Mouse (Mus musculus) gastrocnemius, postnatal 4 days (tissue): ENCODE measurements around the gene Epb41l4b. TPM values are rescaled to one million over a fixed set of nuclear protein-coding genes. Genes with fewer than 3 reads are reported as not detected.
A peak's percentile ranks its signal among the peaks of the same experiment; 100 is the strongest.

Source experiments
- DNase-seq, 2 experiments: peaks; one replicate each; pipeline ENCODE4 v3.0.0; 2021 to 2022; ENCODE audit warnings: low spot score in 2 of 2, mixed read lengths in 2 of 2
- total RNA-seq, 2 experiments: library from RNA; stranded (reverse); gene quantifications; 2 replicates each; pipeline ENCODE4 v1.2.3; 2021

Epb41l4b gene
- total RNA-seq, 2 experiments from 2014 or later, result 14.7 to 16.3 TPM

DNA sequence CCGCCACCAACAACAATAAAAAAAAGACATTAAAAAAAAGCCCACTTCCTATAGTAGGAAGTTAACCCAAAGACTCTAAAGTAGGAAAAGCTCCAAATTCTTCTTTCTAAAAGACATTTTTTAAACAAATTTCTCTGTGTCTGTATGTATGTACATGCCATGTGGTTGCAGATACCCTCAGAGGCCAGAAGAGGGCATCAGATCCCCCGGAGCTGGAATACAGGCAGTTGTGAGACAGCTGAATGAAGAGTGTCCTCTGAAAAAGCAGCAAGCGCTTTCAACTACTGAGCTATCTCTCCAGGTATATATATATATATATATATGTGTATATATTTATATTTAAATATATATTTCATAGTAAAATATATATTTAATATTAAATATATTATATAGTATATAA, 121.9 kb downstream of the Epb41l4b start:
- DNase-seq, result no peak

DNA sequence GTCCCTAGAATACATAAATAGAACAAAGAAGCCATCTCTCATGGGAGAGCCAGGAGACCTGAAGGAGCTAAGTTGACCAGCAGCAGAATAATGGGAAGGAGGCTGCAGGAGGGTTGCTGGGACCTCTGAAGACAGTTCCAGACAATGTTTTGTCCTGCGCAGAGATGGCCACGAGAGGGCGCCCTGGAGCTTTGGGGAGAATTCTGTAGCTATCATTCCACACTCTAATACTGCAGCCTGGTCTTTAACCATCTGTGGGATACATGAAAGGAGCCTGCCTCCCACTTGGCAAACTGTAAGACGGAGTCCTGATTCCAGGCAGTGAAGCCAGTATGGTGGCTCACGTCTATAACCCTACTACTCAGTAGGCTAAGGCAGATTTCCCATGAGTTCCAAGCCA, 126.0 kb downstream of the Epb41l4b start:
- peak; percentile 55 to 73 for DNase-seq

DNA sequence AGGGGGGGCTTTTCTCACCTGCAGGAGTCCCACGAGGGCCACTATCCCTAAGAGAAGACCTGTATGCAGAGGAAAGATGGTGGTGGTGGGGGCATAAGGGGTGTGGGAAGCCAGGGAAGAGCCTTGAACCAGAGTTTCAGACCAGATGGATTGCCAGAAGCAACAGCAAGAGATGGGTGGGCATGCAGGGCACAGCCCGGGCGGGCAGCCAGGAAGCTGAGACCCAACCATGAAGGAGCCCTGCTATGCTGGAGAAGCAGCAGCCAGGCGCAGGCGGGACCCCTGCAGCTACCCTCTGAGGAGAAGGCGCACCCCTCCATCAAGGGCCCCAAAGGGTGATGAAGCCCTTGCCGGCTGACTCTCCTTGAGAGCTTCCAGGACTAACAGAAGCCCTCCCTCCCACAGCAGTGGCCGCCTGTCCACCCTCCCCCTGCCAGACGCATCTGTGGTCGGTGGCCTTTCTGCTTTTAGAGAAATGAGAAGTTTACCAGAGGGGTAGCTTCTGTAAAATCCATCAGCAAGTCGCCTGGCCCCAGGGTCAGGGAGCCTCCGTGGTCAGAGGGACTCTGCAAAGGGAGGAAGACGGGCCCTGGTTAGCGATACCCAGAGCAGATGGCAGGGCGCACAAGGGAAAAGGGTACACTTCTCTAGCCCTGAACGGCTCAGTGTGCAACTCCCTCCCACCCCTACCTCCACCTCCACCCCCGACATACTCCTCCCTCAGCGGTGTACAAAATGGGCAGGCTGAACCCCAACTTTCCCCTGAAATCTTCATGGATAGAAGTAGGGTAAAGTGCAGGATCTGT, 126.7 kb downstream of the Epb41l4b start:
- DNase-seq, result no peak

DNA sequence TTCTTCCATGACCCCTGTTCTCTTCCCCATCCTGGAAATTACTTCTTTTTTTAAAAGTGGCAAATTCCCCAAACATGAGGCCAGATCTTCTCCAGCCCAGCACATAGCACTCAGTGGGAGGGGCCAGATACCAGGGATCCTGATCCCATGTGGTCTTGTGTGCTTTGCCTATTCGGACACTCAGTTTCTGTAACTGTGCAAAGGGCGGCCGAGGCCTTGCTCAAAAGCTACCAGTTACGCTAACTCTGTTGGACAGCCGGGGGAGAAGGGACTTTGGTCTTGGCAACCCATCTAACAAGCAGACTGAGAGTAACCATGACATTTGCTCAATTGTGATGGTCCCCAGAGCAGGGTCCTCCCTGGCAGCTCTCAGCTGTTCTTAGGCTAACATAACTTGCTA, 128.2 kb downstream of the Epb41l4b start:
- DNase-seq, result no peak

DNA sequence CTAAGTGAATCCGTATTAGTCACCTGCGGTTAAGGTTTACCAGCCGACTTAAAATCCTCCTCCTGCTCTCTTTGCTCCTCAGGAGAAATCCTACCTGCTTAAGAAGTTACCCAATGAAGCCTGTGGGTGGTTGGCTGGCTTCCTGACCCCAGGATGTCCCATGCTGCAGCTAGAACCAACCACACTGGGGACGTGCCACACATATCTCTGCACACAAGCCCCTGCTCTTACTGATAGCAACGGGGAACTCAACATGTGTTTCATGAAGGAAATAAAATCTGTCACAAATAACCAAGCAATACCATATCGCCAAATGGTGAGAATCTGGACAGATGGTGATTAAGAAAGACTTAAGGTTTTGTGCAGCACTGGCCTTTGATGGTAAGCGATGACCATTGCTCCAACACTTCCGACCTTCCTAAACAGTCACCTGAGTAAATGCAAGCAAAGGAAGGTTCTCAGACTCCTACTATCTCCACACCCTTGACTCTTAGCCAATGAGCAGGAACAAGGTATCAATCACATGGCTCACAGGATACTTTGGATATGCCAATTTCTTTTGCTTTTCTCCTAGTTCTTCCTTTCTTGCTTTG, 131.7 kb downstream of the Epb41l4b start:
- no peak for DNase-seq

DNA sequence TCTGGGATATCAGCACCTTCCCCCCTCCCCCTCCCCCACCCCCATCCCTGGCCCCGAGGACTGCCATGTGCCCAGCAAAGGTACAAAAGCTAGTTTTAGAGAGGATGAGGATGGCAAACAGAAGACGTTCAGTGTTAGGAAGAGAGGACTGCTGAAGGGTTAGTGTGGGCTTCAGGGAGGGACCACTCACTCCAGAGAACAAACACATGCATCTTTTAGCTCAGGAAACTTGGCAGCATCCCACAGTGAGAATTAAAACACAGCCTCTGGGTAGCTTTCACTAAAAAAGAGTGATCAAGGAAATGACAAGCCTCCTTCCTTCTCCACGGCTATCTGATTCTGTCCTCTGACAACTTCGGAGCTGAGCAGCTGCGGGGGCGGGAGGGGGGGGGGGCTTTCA, 132.3 kb downstream of the Epb41l4b start:
- DNase-seq, result no peak

DNA sequence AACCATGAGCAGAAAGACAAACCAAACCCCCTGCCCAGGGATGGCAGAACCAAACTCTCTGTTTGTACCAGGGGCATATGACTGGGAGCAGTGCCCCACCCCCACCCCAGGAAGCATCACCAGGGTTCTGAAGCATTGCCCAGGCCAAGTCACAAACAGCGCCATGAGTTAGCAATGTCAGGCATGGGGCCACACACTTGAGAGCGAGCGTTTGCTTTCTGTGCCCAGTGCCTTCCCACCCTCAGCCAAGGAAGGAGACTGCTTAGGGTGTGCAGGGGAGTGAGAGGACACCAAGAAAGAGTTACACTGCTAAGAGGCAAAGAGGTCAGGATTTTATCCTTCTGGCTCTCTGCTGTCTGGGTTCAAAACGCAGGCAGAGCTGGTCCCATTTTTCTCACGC, 132.8 kb downstream of the Epb41l4b start:
- DNase-seq, result no peak

DNA sequence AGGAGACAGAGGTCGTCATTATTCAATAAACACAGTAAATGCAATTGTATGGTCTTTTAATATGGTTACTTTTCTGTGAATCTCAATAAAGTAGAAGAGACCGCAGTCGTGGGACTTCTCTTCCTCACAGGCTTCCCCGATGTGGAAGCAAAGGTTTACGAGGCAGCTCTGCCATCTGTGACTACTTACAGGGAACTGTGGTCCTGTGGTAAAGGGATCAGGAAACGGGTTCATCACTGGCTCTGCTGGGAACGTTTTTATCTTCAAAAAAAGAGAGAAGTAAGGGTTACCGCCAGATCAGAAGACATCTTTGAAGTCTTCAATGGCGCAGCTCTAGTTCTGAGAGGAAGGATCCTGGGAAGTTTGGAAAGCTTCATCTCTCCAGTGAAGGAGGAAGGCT, 135.5 kb downstream of the Epb41l4b start:
- no peak for DNase-seq

DNA sequence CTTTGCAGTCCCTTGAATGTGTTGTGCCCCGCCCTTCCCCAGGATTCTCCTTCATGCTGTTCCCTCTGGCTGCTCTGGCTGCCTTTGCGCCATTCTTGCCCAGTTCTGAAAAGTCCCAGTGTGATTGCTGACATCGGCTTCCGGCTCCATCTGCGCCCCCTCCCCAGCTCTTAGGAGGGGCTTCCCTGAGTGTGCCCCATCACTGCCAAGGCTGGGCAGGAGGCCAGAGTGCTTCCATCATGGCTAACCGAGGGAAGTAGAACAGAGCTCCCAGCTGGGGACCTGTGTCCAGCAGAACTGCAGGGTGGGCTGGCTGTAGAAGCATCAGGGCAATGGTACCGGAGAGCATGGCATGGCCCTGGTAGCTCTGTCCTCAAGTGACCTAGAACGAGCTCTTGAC, 138.2 kb downstream of the Epb41l4b start:
- no peak for DNase-seq

DNA sequence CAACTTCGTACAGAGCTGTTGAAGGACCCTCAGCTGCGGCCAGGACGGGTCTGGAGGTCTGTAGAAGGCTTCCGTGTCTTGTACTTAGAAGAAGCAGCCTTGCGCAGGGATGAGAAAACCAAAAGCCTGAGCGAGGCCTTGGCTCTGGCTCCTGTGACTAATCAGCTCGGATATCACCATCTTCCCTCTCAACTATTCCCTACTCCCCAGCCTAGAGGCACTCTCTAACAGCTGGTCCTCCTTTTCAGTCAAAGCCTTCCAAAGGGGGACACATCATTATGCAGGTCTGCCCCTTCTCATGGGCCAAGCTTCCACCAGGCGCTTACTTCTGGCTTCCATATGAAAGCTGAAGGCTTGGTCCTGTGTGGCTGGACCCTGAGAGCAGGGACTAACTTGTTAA, 139.4 kb downstream of the Epb41l4b start:
- DNase-seq, result no peak

DNA sequence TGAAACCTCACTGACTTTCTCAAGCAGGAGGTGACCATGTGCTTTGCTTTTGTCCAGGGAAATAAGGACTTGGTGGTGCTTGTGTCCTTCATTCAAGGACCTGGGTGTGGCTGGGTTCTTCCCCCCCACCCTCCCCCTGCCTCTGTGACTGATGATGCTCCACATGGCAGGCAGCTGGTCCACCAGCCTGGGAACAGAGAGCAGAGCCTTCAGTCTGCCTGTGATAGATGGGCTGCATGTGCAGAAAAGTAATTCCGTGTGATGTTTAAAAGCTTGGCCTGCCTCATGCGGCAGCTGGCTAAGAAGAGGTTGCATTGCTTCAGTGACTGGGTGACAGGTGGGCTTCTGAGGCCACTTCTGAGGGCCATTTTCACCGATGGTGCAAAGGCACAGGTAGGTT, 140.5 kb downstream of the Epb41l4b start:
- DNase-seq, result no peak

DNA sequence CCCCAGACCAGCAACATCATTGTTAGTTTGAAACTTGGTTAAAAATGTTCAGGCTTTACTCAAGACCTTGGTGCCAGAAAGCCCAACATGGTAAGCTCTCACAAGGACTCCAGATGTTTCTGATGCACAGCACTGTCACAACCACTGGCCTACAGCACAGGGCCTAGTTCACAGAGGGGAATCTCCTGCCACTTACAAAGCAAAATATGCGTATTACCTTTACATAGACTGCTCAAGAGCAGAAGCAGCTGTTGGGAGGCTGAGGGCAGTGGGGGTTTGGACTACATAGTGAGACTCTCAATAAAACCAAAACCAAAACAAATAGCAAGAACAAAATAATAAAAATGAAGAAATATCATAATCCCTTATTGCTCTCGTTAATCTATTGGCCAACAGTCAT, 141.8 kb downstream of the Epb41l4b start:
- DNase-seq, result no peak

DNA sequence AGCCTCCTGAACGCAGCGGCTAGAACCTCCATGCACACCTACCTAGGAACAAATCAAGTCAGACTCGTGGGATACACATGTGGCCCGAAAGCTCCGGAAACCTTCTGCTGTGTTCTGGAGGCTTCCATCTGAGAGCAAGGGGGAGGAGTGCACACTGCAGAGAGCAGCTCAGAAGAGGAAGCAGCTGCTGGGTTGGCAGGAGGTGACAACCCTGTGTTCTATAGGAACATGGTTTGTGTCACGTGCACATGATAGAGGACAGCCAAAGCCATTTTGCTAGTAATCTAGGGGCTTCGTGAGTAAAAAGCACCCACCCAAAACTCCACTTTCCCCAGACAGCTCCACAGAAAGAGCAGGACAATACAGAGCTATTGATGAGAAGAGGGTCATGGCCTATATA, 149.9 kb downstream of the Epb41l4b start:
- DNase-seq, result no peak

DNA sequence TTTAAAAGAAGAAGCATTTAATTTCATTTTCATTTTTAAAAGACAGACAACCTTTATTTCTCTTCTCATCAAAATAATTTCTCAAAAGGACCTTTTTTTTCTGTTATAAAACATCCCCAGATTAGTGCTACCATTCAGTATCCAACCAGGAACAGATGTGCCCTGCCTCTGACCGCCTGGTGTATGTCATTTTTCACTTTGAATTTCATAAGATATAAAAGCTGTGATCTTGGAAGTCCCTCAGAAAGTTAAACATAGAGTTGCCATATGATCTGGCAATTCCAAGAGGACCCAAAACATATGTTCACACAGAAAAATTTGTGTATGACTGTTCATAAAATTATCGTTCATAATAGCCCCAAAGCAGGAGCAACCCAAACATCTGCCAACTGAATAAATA, 151.3 kb downstream of the Epb41l4b start:
- no peak for DNase-seq

DNA sequence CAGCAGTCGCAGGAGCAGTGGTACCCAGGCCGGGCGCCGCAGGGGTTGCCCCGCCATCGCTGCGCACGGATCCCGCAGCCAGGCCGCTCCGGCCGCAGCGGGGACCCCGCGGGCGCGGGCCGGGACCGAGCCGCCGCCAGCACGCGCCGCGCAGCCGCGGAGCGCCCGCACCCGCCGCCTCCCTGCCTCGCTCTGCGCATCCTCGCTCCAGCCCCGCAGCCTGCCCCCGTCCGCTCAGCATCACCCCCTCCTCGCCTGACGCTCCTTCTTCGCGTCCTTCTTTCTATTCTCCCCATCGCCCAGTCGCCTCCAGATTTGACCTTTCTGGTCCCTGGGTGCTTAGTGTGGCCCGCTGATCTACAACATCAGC, 153.0 kb downstream of the Epb41l4b start, which contains the start of gene Frrs1l:
TSS of gene Frrs1l (minus strand) at position 177 of the 370 bp plus-strand sequence.
- DNase-seq, result no peak

DNA sequence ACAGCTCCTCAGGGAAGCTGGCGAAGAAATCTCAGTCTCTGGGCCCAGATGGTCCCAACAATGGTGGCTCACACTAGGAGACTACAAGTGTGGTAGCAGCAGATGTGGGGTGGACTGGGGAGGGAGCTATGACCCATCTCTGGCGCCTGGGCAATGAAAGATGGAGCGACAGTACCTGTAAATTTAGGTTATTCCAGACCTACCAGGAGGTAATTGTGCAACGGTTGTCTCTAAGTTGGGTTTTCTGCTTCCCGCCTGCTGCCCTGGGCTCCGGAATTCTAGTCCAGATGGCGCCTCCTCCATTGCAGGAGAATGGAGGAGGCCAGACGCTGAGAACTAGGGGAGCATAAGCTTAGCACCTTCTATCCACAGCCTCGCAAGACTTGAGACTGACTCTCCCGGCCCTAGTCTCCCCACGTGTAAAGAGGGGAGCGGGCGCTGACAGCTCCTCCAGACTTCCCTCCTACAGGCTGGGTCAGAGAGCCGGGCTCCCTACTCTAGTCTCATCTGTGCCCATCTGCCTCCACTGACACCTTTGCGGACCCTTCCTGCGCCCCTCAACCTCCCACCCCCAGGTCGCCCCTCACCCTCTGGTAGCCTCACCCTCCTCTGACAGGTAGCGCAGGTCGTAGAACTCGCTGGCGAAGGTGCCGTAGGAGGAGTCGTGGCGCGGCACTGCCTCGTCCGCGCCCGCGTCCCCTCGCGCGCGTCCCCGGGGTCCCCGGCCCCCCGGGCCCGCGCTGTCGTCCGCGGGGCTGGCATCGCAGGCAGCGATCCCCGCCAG, 153.6 kb downstream of the Epb41l4b start:
- DNase-seq, result no peak

DNA sequence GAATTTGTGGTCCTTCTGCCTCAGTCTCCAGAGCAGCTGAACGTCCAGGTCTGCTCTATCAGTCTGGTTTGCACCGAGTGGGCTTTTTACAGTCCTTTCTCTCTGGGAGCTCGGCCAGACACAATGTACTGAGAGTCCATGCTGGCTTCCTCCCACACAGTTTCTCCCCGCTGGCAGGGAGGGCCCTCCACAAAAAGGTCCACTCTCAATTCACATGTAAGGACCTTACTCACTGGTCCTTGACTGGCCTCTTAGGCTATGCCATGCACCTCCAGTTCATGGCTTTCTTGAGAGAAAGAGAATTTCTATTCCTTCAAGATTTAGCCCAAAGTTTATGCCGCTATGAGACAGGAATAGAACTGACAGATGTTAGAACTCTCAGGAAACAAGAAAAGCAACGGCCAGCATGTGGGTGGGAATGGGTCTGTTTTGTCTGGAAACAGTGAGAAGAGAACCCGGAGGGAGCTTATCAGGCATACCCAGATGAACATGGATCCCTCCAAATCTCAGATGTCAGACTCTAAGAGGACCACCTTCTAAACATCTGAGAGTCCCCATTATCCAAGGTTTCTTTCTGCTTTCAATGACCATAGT, 177.6 kb downstream of the Epb41l4b start:
- no peak for DNase-seq

DNA sequence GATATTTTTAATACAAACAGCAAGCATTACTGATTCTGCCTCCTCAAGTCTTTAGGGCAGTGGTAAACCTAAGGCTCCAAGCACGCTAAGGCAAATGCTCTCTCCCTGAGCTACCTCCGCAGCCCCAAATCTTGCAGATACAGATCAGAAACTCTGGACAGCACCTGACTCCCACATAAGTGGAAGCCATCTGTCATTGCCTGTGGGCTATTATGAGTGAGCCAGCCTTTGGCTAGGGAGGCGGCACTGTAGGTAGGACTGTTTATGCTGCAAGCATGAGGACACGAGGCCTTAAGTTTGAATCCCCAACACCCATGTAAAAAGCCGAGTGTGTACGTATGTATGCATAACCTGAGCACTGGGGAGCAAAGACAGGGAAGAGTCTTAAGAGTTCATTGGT, 179.6 kb downstream of the Epb41l4b start:
- no peak for DNase-seq

DNA sequence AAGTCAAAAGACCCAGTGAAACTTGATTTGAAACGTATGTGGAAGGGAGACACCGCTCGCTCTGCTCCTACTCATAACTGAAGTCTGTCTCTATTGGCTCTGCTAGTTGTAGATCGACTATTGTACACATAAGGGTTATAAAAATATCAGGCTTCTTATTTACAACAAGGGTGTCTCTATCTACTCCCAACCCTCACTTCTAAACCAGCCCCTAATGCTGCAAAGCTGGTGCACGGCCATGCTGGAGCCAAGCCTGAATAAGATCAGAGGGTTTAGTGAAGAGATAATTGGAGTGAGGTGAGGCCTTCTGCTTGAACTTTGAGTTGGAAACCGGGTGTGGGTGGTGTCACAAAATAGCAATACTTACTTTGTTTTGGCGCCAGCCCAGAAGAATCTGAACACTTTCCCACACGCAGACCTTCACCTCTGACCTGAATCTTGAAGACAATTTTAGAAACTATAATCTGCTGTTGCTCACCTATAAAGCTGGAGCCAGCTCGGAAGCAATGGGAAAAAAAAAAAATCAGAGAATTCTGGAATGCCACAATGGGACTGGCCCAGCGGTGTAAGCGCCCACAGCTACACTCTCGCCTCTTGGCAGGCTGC, 181.8 kb downstream of the Epb41l4b start:
- DNase-seq, result no peak

DNA sequence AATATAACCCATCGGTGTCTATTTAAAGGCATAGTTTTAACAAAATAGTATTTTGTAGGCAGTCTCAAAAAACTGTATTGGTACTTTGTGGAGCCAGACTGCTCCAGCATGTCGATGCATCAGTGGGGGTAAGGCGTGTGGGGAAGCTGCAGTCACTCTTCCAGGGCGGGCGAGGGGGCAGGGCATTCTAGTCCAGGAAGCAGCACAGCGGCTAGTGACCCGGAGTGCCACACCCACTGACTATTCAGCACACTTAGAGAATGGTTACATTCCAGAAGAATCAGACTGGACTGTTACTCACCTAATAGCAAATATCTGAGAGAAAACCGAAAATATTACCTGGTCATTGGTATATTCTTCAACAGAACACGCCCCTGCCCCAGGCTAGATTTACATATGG, 185.7 kb downstream of the Epb41l4b start:
- no peak for DNase-seq

DNA sequence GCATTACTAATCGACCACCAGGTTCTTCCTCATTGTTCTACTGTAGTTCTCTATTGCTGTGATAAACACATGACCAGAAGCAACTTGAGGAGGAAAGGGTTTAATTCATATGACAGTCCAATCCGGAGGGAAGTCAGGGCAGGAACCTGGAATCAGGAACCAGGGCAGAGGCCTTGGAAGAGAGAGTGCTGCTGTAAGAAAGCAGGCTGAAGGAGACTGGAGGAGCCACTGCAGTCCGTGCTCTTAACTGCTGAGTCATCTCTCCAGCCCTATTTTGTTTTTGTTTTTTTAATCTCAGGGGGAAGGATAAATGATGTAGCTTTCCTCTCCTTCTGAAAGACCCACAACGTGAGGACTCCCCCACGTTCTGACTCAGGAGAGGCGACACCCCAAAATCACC, 190.0 kb downstream of the Epb41l4b start:
- DNase-seq, result no peak
